Mouse (Mus musculus): ENCODE data around the gene March8. TPM values are rescaled to one million over a fixed set of nuclear protein-coding genes. Genes with fewer than 3 reads are reported as not detected.
A peak's percentile ranks its signal among the peaks of the same experiment; 100 is the strongest.

March8 gene
- polyA plus RNA-seq, 1 experiment from 2014 or later, result 22.2 TPM

DNA sequence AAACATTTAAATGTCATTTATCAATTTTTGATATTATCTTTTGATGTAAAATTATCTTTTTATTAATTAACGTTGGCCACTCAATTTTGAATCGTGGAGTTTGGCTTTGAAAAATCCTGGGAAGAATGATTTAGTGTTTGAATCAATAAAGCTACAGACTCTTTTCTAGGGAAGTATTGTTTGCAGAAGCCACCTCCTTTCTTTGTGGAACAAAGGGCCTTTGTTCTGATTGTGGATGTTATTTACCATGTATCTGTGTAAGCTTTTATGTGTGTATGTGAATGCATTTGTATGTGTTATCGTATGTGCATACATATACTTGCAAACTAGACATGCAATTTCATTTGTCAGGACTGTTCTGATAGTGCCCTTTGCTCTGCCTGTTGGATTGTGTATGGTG, 48.7 kb downstream of the March8 start:
- Histone ChIP-seq H3K4me2 (ENCODE audit: low read depth, low read length) (no peak overlapping the region), H3K9ac (replicated peaks; ENCODE audit: low read length) (no peak overlapping the region), H3K4me1 (ENCODE audit: control insufficient read depth, insufficient read depth, low read length) (no peaks in the 10 kb centered on the region), H3K4me3 (ENCODE audit: low read depth, low read length) (no peak overlapping the region), H3K27me3 (ENCODE audit: control insufficient read depth, insufficient read depth, low read length) (no peaks in the 10 kb centered on the region), H3K9me3 (replicated peaks; ENCODE audit: control insufficient read depth, low read length) (no peaks in the 10 kb centered on the region), H3K27ac (replicated peaks; ENCODE audit: low read depth, low read length) (no peak overlapping the region), H3K36me3 (replicated peaks; ENCODE audit: control insufficient read depth, insufficient read depth, low read depth, low read length) (no peaks in the 10 kb centered on the region)
- DNase-seq (ENCODE audit: low spot score), result no peak
- ATAC-seq (replicated peaks; ENCODE audit: insufficient number of reproducible peaks, low FRiP score, low TSS enrichment, low read depth), result no peak
- WGBS, result 65% methylated on average over 3 of the region's 3 CpGs

- Histone ChIP-seq H3K9me3 (replicated peaks; ENCODE audit: control insufficient read depth, low read length) (no peaks in the 10 kb centered on the region), H3K4me3 (ENCODE audit: low read depth, low read length) (no peak overlapping the region), H3K27ac (replicated peaks; ENCODE audit: low read depth, low read length) (no peak overlapping the region), H3K4me1 (ENCODE audit: control insufficient read depth, insufficient read depth, low read length) (no peaks in the 10 kb centered on the region), H3K4me2 (ENCODE audit: low read depth, low read length) (no peak overlapping the region), H3K9ac (replicated peaks; ENCODE audit: low read length) (no peak overlapping the region), H3K27me3 (ENCODE audit: control insufficient read depth, insufficient read depth, low read length) (no peaks in the 10 kb centered on the region), H3K36me3 (replicated peaks; ENCODE audit: control insufficient read depth, insufficient read depth, low read depth, low read length) (no peaks in the 10 kb centered on the region)
- DNase-seq (ENCODE audit: low spot score) (no peak), ATAC-seq (replicated peaks; ENCODE audit: insufficient number of reproducible peaks, low FRiP score, low TSS enrichment, low read depth) (no peak)
- WGBS, result 93% methylated on average over 1 of the region's 1 CpGs
These were observed 50.2 kb downstream of the March8 start for GRCm38 (mm10) chr6:116388068-116388467.

GRCm38 (mm10) chr6:116389481-116389880, 51.7 kb downstream of the March8 start:
- ATAC-seq (replicated peaks; ENCODE audit: insufficient number of reproducible peaks, low FRiP score, low TSS enrichment, low read depth) (no peak), DNase-seq (ENCODE audit: low spot score) (no peak)
- Histone ChIP-seq H3K4me2 (ENCODE audit: low read depth, low read length) (no peak overlapping the region), H3K9ac (replicated peaks; ENCODE audit: low read length) (no peak overlapping the region), H3K36me3 (replicated peaks; ENCODE audit: control insufficient read depth, insufficient read depth, low read depth, low read length) (no peaks in the 10 kb centered on the region), H3K27ac (replicated peaks; ENCODE audit: low read depth, low read length) (no peak overlapping the region), H3K4me1 (ENCODE audit: control insufficient read depth, insufficient read depth, low read length) (no peaks in the 10 kb centered on the region), H3K27me3 (ENCODE audit: control insufficient read depth, insufficient read depth, low read length) (no peaks in the 10 kb centered on the region), H3K4me3 (ENCODE audit: low read depth, low read length) (no peak overlapping the region), H3K9me3 (replicated peaks; ENCODE audit: control insufficient read depth, low read length) (no peaks in the 10 kb centered on the region)

DNA sequence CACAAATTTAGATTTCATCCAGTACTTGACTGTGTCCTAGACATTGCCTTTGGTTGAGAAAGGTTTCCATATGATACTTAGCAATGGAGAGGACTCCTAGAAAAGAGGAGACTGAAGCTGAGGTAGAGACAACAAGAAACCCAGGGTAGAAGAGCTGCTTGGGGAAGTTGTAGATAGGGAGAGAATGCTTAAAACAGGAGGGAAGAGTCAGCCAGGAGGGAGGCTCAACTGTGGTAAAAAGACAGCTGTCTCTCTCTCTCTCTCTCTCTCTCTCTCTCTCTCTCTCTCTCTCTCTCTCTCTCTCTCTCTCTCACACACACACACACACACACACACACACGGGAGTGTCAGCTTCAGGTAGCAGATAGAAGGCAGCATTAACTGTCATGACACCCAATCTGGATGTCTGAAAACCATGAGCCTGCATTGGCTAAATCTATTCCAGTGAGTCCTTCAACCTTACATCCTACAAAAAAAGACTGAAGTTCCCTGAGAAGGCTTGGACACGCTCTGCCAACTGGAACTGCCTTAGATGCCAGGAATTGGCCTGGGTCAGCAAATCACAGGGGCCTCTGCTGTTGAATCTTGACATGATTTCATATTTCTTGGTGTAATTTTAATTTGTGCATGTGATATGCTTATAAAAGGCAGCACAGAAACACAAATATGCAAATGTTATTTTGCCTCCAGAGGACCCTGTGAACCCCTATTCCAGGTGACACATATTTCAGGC, 57.3 kb downstream of the March8 start:
- Histone ChIP-seq H3K9me3 (replicated peaks; ENCODE audit: control insufficient read depth, low read length) (no peaks in the 10 kb centered on the region), H3K4me1 (ENCODE audit: control insufficient read depth, insufficient read depth, low read length) (no peaks in the 10 kb centered on the region), H3K36me3 (replicated peaks; ENCODE audit: control insufficient read depth, insufficient read depth, low read depth, low read length) (no peaks in the 10 kb centered on the region), H3K9ac (replicated peaks; ENCODE audit: low read length) (no peak overlapping the region), H3K27ac (replicated peaks; ENCODE audit: low read depth, low read length) (no peak overlapping the region), H3K4me2 (ENCODE audit: low read depth, low read length) (no peak overlapping the region), H3K27me3 (ENCODE audit: control insufficient read depth, insufficient read depth, low read length) (no peaks in the 10 kb centered on the region), H3K4me3 (ENCODE audit: low read depth, low read length) (no peak overlapping the region)
- ATAC-seq (replicated peaks; ENCODE audit: insufficient number of reproducible peaks, low FRiP score, low TSS enrichment, low read depth), result no peak
- no peak for DNase-seq (ENCODE audit: low spot score)
- WGBS, result 67% methylated on average over 2 of the region's 2 CpGs

DNA sequence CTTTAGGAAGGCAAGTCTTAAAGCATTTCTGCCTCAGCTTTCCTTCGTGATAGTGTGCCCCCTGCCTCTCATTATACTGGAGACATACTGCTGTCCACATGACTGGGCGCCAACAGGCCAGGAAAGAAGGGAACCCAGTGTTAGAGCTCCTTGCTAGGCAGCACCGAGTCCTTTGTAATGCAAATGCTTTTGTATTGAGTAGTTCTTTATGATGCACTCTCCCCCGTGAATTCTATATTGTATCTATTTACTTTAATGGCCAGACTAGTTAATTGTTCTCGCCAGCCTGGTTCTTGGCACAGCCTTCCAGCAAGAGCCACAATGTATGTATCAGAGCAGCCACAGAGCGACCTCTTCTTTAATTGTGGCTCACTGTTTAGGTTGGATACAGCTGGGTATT, 59.8 kb downstream of the March8 start:
- peak; percentile 48; the same call in 1 of the 2 replicates for ATAC-seq (replicated peaks; ENCODE audit: insufficient number of reproducible peaks, low FRiP score, low TSS enrichment, low read depth)
- 49% methylated on average over 6 of the region's 6 CpGs for WGBS
- H3K27ac ChIP-seq (replicated peaks; ENCODE audit: low read depth, low read length), result no peak overlapping the region
- peak; percentile 9 for DNase-seq (ENCODE audit: low spot score)
- no peak overlapping the region for H3K9ac ChIP-seq (replicated peaks; ENCODE audit: low read length)
- H3K4me2 ChIP-seq (ENCODE audit: low read depth, low read length), result no peak overlapping the region
- no peaks in the 10 kb centered on the region for H3K4me1 ChIP-seq (ENCODE audit: control insufficient read depth, insufficient read depth, low read length)
- no peaks in the 10 kb centered on the region for H3K27me3 ChIP-seq (ENCODE audit: control insufficient read depth, insufficient read depth, low read length)
- H3K4me3 ChIP-seq (ENCODE audit: low read depth, low read length), result no peak overlapping the region
- no peaks in the 10 kb centered on the region for H3K9me3 ChIP-seq (replicated peaks; ENCODE audit: control insufficient read depth, low read length)
- no peaks in the 10 kb centered on the region for H3K36me3 ChIP-seq (replicated peaks; ENCODE audit: control insufficient read depth, insufficient read depth, low read depth, low read length)

DNA sequence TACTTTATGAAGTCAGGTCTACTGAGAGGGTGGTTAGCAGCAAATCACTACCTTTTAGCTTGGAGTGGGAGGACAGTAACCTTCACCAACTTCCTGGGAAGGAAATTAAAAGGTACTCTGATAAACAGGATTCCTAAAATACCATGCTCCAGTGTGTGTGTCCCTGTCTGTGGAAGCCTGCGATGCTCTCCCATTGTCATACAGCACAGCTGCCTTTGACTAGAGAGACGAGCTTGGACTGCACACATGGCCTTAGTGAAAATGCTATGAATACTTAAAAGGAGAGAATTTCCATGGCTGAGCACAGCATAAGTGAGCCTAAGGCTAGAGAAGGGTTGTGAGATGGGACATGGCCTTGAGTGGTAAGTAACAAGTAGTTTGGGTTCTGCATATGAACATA, 60.3 kb downstream of the March8 start:
- H3K4me3 ChIP-seq (ENCODE audit: low read depth, low read length), result no peak overlapping the region
- no peaks in the 10 kb centered on the region for H3K27me3 ChIP-seq (ENCODE audit: control insufficient read depth, insufficient read depth, low read length)
- DNase-seq (ENCODE audit: low spot score), result no peak
- H3K4me1 ChIP-seq (ENCODE audit: control insufficient read depth, insufficient read depth, low read length), result no peaks in the 10 kb centered on the region
- H3K9ac ChIP-seq (replicated peaks; ENCODE audit: low read length), result no peak overlapping the region
- WGBS, result 83% methylated on average over 2 of the region's 2 CpGs
- no peaks in the 10 kb centered on the region for H3K36me3 ChIP-seq (replicated peaks; ENCODE audit: control insufficient read depth, insufficient read depth, low read depth, low read length)
- ATAC-seq (replicated peaks; ENCODE audit: insufficient number of reproducible peaks, low FRiP score, low TSS enrichment, low read depth), result no peak
- no peak overlapping the region for H3K27ac ChIP-seq (replicated peaks; ENCODE audit: low read depth, low read length)
- no peaks in the 10 kb centered on the region for H3K9me3 ChIP-seq (replicated peaks; ENCODE audit: control insufficient read depth, low read length)
- no peak overlapping the region for H3K4me2 ChIP-seq (ENCODE audit: low read depth, low read length)

DNA sequence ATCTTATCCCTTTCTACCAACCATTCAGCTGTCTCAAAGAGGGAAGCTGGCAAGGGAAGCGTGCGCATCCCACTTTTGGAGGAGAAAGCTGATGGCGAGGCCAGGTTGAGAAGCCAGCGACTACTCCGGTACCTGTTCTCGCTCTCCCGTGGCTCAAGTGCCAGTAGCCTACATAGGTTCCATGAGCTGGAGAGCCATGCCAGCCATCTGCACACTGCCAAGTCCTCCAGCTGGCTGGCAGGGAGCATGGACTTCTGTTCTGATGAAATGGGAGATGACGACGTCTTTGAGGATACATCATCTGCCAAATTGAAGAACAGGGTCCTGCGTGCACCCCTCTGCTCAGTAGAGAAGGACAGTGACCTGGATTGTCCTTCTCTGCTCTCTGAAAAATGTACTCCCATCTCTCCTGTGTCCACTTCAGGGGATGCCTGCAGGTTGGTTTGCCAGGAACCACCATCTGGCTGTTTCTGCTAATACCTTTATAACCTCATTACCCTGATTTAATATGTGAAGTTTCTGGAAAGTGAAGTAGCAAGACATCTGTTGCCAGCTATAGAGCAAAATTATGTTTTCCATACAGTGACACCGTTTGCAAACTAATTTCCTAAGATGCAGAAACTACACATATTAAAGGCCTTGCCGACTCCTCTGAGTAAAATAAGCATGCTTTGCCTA, 64.1 kb downstream of the March8 start:
- Histone ChIP-seq H3K27ac (replicated peaks; ENCODE audit: low read depth, low read length) (no peak overlapping the region), H3K4me1 (ENCODE audit: control insufficient read depth, insufficient read depth, low read length) (no peaks in the 10 kb centered on the region), H3K4me3 (ENCODE audit: low read depth, low read length) (no peak overlapping the region), H3K4me2 (ENCODE audit: low read depth, low read length) (no peak overlapping the region), H3K36me3 (replicated peaks; ENCODE audit: control insufficient read depth, insufficient read depth, low read depth, low read length) (no peaks in the 10 kb centered on the region), H3K9ac (replicated peaks; ENCODE audit: low read length) (no peak overlapping the region), H3K27me3 (ENCODE audit: control insufficient read depth, insufficient read depth, low read length) (no peaks in the 10 kb centered on the region), H3K9me3 (replicated peaks; ENCODE audit: control insufficient read depth, low read length) (no peaks in the 10 kb centered on the region)
- ATAC-seq (replicated peaks; ENCODE audit: insufficient number of reproducible peaks, low FRiP score, low TSS enrichment, low read depth), result no peak
- no peak for DNase-seq (ENCODE audit: low spot score)
- 96% methylated on average over 12 of the region's 12 CpGs for WGBS

DNA sequence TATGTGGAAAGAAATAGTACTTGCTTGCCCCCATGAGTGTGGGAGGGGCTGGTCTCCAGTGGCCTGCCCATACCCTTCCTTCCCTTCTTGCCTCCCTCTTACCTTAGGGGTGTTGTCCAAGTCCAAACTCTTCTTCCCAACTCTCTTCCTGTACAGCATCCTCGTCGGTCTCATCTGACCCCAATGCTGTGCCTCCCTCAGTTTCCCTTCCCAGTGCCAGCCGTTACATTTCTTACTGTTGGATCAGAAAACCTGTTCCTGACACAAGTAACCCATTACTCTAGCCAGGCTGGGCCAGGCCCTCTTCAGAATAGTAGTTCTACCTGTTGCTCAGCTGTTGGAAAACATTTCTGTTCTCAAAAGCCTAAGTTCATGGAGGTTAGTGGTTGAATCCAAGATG, 64.6 kb downstream of the March8 start:
- no peak overlapping the region for H3K4me2 ChIP-seq (ENCODE audit: low read depth, low read length)
- no peak overlapping the region for H3K9ac ChIP-seq (replicated peaks; ENCODE audit: low read length)
- no peak overlapping the region for H3K27ac ChIP-seq (replicated peaks; ENCODE audit: low read depth, low read length)
- no peaks in the 10 kb centered on the region for H3K36me3 ChIP-seq (replicated peaks; ENCODE audit: control insufficient read depth, insufficient read depth, low read depth, low read length)
- ATAC-seq (replicated peaks; ENCODE audit: insufficient number of reproducible peaks, low FRiP score, low TSS enrichment, low read depth) (no peak), DNase-seq (ENCODE audit: low spot score) (no peak)
- H3K9me3 ChIP-seq (replicated peaks; ENCODE audit: control insufficient read depth, low read length), result no peaks in the 10 kb centered on the region
- no peaks in the 10 kb centered on the region for H3K4me1 ChIP-seq (ENCODE audit: control insufficient read depth, insufficient read depth, low read length)
- H3K27me3 ChIP-seq (ENCODE audit: control insufficient read depth, insufficient read depth, low read length), result no peaks in the 10 kb centered on the region
- 95% methylated on average over 3 of the region's 3 CpGs for WGBS
- no peak overlapping the region for H3K4me3 ChIP-seq (ENCODE audit: low read depth, low read length)

Measured in embryonic facial prominence, embryonic 11.5 days (tissue).